Mouse (Mus musculus) urinary bladder, postnatal 10 days (tissue): Measurements from ENCODE around the gene Lima1.

Source experiments
- DNase-seq: peaks from one replicate; pipeline ENCODE4 v3.0.0; 2022; ENCODE audit warnings: low spot score

Lima1 gene

DNA sequence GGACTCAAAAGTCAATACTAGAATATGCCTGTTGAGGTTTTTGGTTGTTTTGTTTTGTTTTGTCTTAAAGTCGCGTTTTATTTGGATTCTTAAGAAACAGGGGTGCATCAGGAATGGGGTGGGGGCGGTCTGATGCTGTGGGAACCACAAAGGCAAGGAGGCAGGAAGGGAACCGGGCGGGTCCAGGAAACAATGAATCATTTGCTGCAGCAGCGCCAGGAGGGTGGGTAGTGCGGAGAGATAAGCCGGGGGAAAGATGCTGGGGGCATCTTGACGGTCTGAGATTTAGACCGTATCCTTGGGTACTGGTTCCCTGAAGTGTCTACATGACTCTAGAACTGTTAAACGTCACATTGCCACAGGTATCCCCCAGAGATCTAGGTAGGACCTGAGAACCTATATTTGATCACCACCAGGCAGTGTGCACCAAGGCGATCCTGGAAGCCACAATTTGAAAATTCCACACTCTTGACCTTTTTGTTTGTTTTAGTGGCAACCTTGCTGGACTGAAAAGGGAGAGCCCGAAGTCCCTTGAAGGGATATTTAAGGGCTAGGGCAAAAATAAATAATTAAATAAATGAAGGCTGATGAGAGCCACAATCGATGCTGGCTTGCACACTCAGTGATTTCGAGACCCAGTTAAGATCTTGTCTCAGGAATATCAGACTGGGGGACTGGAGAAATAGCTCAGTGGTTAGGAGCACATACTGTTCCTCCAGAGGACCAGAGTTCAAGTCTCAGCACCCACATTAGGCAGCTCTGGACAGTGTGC, 8.6 kb downstream of the Lima1 start:
- no peak for DNase-seq

DNA sequence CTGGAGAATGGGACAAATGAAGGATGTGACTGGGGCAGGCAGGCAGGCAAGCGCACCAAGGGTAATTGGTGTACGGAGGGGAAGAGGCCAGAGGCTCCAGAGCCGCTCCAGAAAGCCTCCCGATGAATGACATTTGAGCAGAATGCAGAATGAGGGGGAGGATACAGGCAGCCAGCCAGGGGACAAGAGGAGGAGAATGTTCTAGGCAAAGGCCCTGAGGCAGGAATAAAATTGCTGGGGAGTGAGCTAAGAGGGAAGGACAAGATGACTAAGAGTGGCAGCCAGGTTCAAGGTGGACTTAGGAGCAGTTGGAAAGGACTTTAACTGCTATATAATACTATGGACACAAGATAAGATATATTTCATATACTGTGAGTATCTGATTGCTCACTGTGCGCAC, 9.3 kb downstream of the Lima1 start:
- DNase-seq, result no peak

DNA sequence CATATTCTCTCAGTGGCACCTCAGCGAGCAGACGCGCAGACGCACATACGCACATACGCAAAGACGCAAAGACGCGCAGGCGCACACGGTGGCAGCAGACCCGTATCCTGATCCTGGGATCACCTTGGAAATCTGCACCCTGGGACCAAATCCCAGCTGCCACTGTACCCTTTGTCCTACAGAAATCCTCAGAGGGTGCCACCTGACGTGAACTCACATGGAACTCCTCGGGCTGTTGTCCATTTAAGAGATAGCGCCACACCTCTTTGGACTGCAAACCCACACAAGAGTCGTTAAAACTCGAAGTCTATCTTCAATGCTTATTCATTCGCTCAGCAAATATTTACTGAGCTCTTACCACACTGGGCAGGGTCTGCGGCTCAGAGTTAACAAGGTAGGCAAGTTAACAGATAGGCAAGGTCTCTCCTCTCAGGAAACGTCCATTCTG, 9.7 kb downstream of the Lima1 start:
- DNase-seq, result no peak

DNA sequence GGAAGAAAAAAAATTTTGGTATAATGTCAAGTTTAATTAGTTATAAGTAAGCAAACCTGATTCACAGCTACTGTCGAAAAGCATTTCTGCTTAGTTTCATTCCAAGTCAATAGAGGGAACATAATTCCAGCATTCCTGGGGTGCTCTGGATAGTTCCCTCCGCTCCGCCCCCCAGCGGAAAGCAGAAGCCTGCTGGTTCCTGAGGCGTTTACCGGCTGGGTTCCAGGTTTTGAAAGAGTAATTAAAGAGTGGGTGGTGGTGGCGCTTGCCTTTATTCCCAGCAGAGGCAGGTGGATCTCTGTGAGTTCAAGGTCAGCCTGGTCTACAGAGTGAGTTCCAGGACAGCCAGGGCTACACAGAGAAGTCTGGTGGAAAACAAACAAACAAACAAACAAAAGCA, 10.2 kb downstream of the Lima1 start:
- DNase-seq, result no peak

DNA sequence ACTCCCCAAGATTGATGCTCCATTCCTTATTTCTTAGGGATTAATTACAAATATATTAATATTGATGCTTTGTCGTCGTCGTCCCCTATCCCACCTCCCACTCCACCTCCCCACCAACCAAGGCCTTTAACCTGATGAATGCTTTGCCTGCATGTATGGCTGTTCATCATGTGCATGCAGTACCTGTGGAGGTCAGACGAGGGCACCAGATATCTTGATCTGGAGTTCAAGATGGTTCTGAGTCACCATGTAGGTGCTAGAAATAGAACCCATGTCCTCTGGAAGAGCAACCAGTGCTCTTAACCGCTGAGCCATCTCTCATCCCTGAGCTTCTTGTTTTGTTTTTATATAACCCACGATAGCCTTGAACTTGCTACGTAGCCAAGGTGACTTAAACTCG, 11.5 kb downstream of the Lima1 start:
- no peak for DNase-seq

DNA sequence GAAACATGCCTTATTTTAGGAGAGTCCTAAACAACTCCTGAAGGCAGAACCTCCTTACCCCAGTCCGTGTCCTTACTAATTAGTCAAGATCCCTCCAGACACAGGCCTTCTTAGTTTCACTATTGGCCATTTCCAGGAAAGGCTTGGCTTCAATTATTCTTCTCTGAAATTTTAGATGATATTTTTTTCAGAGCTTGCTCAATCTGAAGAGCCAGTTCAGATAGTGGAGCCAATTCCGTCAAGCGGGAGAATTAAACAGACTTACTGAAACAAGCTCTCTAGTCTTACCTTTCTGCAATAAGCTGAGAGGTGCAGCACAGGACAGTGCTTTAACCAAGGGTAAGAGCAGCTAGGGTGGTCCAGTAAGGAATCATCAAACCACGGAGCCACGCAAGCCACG, 11.9 kb downstream of the Lima1 start:
- DNase-seq, result no peak

DNA sequence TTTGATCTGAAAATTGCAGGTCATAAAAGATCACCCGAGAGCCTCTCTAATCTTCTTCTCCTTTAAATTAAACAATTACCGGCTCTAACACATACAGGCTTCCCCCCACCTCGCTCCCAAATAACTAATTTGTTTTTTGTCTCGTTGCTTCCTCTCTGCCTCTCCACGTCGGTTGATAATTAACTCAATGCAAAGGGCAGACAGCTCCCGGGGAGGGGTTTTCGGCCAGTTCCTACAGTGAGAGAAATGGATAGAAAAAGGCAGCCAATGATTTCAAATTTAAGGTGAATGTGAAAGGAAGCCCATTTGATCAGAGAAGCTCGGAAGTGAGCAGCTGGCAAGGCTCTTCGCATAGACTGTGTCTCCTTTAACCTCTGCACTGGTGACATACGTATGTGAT, 12.8 kb downstream of the Lima1 start:
- no peak for DNase-seq

DNA sequence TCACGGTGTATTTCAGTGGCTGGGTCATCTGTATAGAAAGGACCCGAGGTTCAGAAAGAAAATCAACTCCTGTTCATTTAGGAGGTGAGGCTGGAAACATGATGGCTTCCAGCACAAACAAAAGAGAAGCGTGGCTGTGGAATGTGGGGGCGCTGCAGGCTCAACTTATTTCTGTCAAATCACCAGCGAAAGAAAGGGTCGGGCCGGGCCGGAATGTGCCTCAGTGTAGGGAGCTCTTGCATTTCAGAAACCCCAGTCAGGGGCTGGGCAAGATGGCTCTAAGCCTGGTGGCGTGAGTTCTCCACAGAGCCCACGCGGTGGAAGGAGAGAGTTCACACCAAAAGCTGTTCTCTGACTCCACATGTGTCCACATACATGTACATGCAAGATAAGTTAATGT, 13.3 kb downstream of the Lima1 start:
- DNase-seq, result no peak

DNA sequence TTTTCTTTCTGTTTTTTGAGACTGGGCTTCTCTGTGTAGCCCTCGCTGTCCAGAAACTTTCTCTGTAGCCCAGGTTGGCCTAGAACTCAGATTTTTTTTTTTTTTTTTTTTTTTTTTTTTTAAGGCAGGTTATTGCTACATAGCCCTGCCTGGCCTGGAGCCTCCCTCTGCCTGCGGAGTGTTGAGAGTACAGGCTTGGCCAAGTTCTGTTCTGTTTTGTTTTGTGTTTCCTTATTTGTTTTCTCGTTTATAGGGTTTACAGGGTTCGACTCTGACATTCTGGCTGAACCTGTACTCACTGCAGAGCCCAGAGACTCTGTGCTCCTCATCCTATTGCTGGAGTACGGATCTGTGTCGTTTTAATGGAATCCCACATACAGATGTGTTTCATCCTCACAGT, 13.7 kb downstream of the Lima1 start:
- DNase-seq, result no peak

DNA sequence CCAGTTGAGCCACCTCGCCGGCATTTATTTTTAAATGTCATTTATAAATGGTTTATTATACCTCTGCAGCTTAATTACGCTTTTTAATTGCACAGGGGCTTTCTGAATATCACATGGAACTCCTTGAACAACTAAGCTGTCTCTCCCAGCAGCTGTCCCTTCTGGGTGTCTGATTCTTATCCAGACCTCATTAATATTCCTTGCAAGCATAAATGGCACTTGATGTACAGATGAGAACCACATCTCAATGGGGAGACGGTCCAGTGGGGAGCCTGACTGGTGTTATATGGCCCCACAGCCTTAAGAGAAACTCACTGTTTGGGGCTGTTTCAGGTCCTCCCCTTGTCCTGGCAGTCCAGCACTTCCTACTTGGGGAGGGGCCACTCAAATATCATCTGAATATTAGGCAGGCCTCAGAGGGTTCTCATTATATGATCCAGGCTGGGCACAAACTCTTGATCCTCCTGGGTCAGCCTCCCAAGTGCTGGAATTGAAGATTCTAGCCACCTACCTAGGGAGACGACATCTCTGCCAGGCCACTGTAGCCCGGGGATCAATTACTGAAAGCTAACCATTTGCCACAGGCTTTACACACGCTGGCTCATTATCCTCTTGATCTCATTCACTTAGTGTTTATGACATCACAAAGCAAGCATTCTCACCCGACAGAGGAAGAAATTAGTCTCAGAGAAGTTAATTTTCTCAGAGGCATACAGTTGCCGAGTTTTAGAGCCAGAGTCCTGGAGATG, 15.4 kb downstream of the Lima1 start:
- no peak for DNase-seq

DNA sequence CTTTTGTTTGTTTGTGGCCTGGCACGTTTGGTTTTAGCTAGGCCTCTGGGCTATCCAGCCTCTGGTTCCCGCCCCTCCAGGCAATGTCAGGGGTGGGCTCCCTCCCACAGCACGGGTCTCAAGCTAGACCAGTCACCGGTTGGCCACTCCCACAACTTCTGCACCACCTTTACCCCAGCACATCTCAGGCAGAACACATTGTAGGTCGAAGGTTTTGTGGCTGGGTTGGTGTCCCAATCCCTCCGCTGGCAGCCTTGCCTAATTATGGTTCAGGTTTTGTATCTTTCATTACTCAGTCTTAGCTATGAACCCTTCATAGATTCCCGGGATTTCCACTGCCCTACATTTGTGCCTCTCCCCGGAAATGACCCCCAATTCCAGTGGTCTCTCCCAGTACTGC, 17.8 kb downstream of the Lima1 start:
- DNase-seq, result no peak

DNA sequence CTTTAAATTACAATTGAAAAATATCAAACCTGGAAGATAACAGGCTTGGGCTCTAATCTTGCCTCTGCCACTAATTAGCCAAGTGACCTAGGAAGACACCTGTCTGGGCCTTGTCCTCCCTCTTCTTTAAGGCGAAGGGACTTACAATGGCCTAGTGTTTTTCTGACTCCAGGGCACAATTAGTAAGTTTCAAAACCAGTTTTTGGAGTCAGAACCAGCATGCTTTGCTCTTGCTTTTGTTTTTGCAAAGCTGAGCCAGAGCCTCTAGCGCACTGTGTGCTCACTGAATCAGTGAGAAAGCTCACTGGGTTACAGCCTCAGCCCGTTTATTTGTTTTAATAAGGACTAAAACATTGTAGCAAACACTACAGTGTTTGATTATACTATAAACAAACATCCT, 20.1 kb downstream of the Lima1 start:
- DNase-seq, result no peak

DNA sequence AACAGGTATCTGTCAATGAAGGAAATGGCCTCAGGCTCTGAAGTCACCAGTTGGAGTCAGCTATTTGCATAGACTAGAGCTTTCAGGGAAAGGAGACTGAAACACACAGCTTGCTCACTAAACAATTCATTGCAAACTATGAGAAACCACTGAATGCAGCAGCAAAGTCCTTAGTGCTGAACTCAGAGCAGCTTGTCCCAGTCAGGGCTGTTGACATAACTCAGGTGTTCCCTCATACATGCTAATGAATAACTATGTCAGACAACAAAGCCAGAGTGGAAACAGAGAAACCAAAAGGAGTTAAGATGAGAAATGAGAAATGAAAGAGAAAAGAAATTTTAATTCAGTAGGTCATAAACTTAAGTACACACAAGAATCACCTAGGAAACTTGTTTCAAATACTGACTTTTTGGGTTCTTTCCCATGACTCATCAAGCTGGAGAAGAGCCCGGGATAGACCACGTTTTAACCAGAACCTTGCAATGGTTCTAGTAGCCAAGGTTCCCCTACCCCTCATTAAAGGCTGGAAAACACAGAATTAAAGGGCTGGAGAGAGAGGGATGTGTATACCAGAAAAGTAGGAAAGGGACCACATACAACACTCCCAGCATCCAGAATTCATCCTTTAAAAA, 22.5 kb downstream of the Lima1 start:
- DNase-seq, result no peak

DNA sequence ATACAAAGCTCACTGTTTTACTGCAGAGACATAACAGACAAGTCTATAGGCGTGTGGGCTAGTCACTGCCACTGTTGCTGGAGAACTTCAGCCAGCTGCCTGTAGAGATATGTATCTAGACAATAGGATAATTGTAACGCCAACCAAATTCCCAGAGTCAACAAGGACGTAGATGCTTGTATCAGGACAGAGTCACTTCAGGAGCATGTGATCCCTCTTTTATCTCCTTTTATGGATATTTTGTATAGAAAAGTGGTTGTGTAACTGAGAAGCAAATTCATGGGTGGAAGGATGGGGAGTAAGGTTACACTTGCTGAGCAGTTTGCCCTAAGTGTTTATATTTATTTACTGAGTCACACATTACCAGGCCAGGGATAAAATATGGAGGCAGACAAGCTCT, 25.0 kb downstream of the Lima1 start:
- no peak for DNase-seq

DNA sequence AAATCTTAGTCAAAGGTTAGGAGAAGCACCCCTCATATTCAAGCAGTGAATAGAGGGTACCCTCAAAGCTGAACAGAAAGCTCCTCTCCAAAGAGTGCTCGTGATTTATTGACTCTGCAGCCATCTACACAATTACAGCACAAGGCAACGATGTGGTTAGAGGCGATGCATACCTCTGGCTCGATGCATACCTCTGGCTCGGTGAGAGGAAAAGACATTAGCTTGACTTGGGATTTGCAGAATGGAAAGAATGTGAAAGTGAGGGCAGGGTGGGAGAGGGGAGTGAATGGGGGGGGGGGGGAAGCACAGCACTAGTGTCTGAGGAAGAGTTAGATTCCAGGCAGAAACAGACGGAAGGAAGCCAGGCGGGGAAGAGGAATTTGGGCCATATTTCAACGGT, 27.3 kb downstream of the Lima1 start:
- no peak for DNase-seq

DNA sequence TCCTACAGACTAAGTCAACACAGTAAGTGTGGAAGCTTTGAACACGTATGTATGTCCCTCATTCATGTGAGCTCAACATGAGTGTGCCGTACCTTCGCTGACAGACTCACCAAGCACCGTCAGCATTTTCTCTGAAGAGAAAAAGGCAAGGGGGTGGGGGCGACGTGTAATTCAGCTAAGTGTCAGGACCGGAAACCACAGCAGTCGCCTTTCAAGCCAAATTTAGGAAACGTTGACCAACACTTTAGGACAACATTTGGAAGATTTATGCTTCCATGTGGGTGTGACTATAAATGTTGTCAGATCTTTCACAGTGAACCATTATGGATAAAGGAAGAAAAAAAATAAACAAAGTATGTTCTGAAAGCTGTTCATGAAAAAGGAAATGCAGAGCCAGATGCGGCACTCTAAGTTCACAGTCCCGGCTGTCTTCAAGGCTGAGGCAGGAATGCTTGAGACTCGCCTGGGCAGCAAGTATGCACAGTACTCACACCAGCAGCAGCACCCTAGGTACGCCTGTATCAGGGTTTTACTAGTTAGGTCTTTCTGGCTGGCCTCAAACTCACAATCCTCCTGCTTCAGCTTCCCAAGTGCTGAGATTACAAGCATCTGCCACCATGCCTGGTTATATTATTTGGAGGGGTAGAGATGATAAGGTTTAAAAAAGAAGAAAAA, 27.9 kb downstream of the Lima1 start:
- no peak for DNase-seq

DNA sequence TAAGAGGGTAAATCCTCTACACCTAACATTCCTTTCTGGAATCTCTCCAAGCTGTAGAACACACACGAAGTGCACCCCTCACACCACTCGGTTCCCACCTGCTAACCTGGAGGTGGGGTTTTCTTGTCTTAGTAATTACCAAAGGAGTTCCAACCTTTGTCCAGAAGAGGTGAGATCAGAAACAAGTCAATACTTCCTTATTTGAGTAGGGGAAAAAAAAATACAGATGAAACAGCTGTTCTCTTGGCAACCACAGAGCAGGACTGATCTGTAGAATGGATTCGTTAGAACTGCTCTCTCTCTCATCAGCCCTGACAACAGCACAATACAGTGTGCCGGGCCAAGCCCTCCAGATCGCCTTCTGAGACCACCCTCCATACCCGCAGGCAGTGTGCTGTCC, 28.6 kb downstream of the Lima1 start:
- no peak for DNase-seq

DNA sequence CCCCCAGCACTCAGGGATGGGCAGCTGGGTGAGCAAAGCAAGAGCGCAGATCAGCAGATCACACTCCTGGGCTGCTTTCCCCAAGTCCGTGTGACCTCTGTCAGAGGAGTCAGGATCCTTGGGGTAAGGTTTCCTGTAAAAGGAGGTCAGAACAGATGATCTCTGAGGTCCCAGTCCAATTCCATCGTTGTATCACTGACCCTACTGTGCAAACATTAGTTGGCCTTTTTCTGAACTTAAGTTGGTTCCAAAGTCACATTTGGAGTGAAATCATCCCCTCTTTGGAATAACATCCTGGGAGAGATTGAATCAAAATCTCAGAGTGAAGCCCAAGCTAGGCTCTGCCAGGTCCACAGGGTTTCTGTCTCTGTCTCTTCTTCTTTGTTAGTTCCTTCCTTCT, 31.4 kb downstream of the Lima1 start:
- DNase-seq, result no peak

DNA sequence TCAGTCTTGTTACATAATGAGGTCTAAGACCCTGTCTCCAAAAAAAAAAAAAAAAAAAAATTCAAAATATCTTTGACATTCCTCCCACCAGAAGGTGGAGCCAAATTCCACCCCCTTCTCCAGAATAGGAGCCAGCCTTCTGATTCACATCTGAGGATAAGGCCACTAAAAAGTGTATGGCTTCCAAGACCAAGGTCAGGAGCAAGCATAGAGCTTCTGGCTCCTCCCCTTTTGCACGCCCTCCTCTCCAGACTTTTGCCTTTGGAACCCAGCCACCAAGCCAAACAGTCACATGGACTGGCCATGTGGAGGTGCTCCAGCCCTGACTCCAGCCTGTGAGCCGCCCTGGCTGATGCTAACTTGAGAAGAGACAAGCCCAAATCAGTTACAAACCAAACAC, 35.3 kb downstream of the Lima1 start:
- DNase-seq, result no peak

DNA sequence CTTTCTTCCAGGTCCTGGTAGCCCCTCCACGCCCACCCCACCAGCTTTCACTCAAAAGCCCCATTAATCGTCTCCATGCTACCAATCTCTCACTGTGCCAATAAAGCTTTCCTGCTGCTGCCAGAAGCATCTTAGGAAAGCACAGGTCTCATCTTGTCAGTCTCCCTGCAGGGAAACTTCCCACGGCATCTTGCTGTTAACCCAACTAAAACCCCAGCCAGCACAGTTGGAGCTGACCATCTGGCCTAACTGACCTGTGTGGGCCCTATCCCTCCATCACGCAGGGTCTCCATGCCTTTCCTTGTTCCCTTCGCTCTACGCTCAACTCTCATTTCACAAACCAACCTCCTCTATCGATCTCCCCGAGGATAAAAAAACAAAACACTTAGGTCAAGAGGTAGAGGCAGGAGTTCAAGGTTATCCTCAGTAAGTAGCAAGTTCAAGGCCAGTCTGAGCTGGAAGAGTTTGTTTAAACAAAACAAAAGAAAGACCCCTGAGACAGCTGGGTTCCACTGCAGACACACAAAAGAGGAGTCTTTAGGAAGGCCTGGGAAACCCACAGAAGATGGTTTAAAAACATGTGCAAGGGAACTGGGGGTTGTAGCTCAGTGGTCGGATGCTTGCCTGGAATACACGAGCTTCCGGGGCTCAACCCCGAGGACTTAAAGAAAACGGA, 36.0 kb downstream of the Lima1 start:
- DNase-seq, result no peak

DNA sequence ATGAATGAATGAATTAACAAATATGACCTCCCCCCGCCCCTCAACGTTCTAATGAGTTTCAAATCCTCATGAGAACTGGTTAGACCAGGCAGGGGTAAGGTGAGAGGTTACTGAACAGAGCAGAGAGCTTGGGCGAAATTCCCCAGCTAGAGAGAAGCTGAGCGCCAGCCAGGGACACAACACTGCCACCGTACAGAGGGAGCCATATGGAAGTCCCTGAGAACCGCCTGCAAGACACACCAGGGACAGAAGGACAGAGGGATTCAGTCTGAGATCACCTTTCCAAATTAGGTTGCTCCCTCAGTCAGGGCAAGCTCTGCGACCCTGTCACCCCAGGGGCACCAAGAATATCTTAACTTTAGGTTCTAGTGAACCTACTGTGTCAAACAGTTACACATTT, 37.7 kb downstream of the Lima1 start:
- DNase-seq, result no peak

DNA sequence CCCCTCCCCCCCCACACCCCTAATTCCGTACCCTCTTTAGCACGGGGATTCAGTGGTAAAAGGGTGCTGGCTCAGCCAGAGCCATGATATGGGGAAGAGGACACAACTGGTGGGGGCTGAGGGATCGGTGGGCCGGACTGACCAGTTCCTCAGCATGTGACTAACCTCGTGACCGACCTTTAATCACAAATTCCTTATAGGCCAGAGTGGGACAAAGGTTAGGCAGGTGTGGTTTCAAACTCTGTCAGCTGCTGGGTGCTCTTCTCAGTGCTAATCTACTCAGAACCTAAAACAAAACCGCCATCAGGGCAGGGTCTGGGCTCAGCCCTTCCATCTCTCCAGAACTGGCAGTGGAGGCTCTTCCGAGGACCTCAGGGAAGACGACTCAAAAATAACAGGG, 40.1 kb downstream of the Lima1 start:
- no peak for DNase-seq
